Mouse (Mus musculus): ENCODE measurements around the gene Zfp523.
"Not testable (repeated sequence)": the region's sequence is repeated elsewhere in the genome, so short reads cannot be mapped to it uniquely, and the experiment has no call there.

The Zfp523 gene

GRCm38 (mm10) chr17:28212391-28212790, 35.5 kb downstream of the Zfp523 start:
- no peak for DNase-seq

GRCm38 (mm10) chr17:28213236-28213635, 36.3 kb downstream of the Zfp523 start:
- DNase-seq = no peak

GRCm38 (mm10) chr17:28216791-28217190, 39.9 kb downstream of the Zfp523 start:
- DNase-seq = no peak

GRCm38 (mm10) chr17:28217721-28218649, 41.1 kb downstream of the Zfp523 start:
- peak in 1 of 2 experiments; percentile 42 for DNase-seq

GRCm38 (mm10) chr17:28222463-28222862, 45.5 kb downstream of the Zfp523 start:
- not testable (repeated sequence) for DNase-seq

- DNase-seq = peak; percentile 97 to 99
These were observed 46.8 kb downstream of the Zfp523 start for GRCm38 (mm10) chr17:28223561-28224391.

- no peak for DNase-seq
These were observed 47.7 kb downstream of the Zfp523 start for GRCm38 (mm10) chr17:28224615-28225014.

- peak; percentile 95 to 96 for DNase-seq
These were observed 49.1 kb downstream of the Zfp523 start for GRCm38 (mm10) chr17:28226014-28226413.

GRCm38 (mm10) chr17:28230486-28230885, 53.6 kb downstream of the Zfp523 start:
- no peak for DNase-seq

GRCm38 (mm10) chr17:28231026-28231736, 54.3 kb downstream of the Zfp523 start:
- no peak for DNase-seq

GRCm38 (mm10) chr17:28232475-28233060, 55.6 kb downstream of the Zfp523 start, which contains the start of gene Ppard:
Gene Ppard (plus strand): TSS chr17:28232700.
- peak; percentile 99 to 100 for DNase-seq

GRCm38 (mm10) chr17:28233091-28233731, 56.3 kb downstream of the Zfp523 start:
- DNase-seq = peak; percentile 43 to 50

- DNase-seq = no peak
These were observed 57.7 kb downstream of the Zfp523 start for GRCm38 (mm10) chr17:28234641-28235040.

GRCm38 (mm10) chr17:28235982-28236635, 59.2 kb downstream of the Zfp523 start:
- DNase-seq = peak in 1 of 2 experiments; percentile 38

- DNase-seq = no peak
These were observed 59.7 kb downstream of the Zfp523 start for GRCm38 (mm10) chr17:28236636-28237015.

GRCm38 (mm10) chr17:28237362-28237761, 60.4 kb downstream of the Zfp523 start:
- no peak for DNase-seq

GRCm38 (mm10) chr17:28237874-28238273, 60.9 kb downstream of the Zfp523 start:
- no peak for DNase-seq

GRCm38 (mm10) chr17:28240846-28241245, 63.9 kb downstream of the Zfp523 start:
- peak in 1 of 2 experiments; percentile 65 for DNase-seq

GRCm38 (mm10) chr17:28242296-28242695, 65.4 kb downstream of the Zfp523 start:
- no peak for DNase-seq

- no peak for DNase-seq
These were observed 67.3 kb downstream of the Zfp523 start for GRCm38 (mm10) chr17:28244214-28244613.

- no peak for DNase-seq
These were observed 67.8 kb downstream of the Zfp523 start for GRCm38 (mm10) chr17:28244714-28245113.

Data from kidney, postnatal 25 days (tissue).